Mouse (Mus musculus) pancreas, adult 10 weeks (tissue): Measurements from ENCODE around the gene Pou3f1. TPM values are rescaled to one million over a fixed set of nuclear protein-coding genes. Genes with fewer than 3 reads are reported as not detected.

ENCODE experiments used
- polyA plus RNA-seq: library from polyadenylated mRNA; stranded (reverse); fragments of 350-450 nt; fragmentation: Illumina TruSeq; extraction: RNeasy Lipid Tissue Mini Kit (QIAGEN cat#74804); gene quantifications from one replicate; pipeline ENCODE4 v1.2.3, GENCODE M21; 2015; ENCODE audit warnings: low read depth, low replicate concordance; ENCODE audit not compliant: insufficient read depth

Gene Pou3f1
- not detected for polyA plus RNA-seq

GRCm38 (mm10) chr4:124656518-124656853 is at the start of gene Pou3f1:
Gene Pou3f1 (plus strand): TSS chr4:124656807.

DNA sequence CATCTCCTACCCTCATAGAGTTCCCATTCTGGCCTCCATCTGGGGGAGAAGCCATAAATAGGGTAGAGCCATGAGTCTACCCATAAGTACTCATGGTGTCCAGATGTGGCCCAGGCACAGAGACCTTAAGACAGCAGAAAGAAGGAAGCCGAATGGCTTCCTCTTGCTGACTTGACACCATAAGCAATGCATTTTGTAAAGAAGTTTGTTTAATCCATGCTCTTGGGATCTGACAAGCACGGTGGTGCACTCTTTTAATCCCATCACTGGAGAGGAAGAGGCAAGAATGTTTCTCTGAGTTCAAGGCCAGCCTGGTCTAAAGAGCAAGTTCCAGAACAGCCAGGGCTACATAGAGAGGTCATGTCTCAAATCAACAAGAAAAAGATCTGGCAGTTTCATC is 45.9 kb upstream of the Pou3f1 start, which contains the start of gene 3100002H09Rik:
3100002H09Rik (minus strand) TSS at position 101 of the 400 bp plus-strand sequence.

GRCm38 (mm10) chr4:124693135-124693894 is 36.7 kb downstream of the Pou3f1 start, which contains the start of gene Utp11:
Gene Utp11 (minus strand): TSS chr4:124693600.

DNA sequence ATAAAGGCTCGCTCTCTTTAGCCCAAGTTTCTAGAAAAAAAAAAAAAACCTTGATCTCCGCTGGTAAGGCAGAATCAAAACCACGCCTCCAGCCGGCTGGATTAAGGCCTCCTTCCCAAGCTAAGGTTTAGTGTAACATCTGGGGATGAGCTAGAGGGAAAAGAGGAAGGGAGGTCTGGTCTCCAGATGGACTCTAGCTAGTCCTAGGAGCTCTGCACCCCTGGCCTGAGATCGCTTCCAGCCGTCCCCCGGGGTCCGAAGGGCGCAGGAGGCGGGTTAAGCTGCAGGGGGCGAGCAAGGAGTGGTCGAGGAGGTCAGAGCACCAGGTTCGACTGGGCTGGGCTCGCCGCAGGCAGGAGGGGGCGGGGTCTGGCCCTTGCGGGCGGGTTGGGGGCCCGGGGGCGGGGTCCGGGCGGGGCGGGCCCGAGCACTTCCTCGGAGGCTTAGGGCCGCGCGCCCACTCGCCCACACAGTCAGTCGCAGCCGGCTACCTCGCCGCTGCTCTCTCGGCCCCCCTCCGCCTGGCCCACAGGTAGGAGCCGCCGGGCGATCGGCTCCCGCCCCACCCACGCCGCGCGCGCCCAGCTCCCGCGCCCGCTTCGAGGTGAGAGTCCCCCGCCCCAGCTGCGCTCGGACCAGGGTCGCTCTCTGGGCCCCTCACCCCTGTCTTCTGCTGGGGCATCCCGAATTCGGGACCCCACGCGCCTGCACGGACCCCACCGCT is 43.8 kb downstream of the Pou3f1 start, which contains the start of gene Fhl3:
Fhl3 (plus strand) TSS at position 454 of the 724 bp plus-strand sequence.

Other genes starting within 250 kb of the Pou3f1 start
- gene 3100002H09Rik, start 46.0 kb upstream of the Pou3f1 start, polyA plus RNA-seq, result not detected
- gene Utp11, start 36.8 kb downstream of the Pou3f1 start, polyA plus RNA-seq, result 6.6 TPM
- gene Fhl3, start 43.9 kb downstream of the Pou3f1 start, polyA plus RNA-seq, result 0.83 TPM
- 7.7 TPM for gene Sf3a3, start 58.0 kb downstream of the Pou3f1 start, polyA plus RNA-seq
- gene Inpp5b, start 85.0 kb downstream of the Pou3f1 start, polyA plus RNA-seq, result 16.0 TPM
- gene Mtf1, start 145.3 kb downstream of the Pou3f1 start, polyA plus RNA-seq, result 3.5 TPM
- 19.0 TPM for gene Yrdc, start 193.9 kb downstream of the Pou3f1 start, polyA plus RNA-seq
- 17.3 TPM for gene 1110065P20Rik, start 194.4 kb downstream of the Pou3f1 start, polyA plus RNA-seq
- 0.30 TPM for gene Maneal, start 205.4 kb downstream of the Pou3f1 start, polyA plus RNA-seq
- gene Epha10, start 224.1 kb downstream of the Pou3f1 start, polyA plus RNA-seq, result not detected